Mouse (Mus musculus): Measurements from ENCODE around the gene Ccdc88a. TPM values are rescaled to one million over a fixed set of nuclear protein-coding genes. Genes with fewer than 3 reads are reported as not detected.

Ccdc88a gene
- 1 to 10 TPM; 2.2 to 2.3 TPM for total RNA-seq (2021)
- long read RNA-seq, experiment 1, partial matches to known transcripts = 0 of 2 reads
- long read RNA-seq, experiment 1, other reads (novel, unspliced or antisense) = 2 of 2 reads
- long read RNA-seq, experiment 2 = 0 reads

DNA sequence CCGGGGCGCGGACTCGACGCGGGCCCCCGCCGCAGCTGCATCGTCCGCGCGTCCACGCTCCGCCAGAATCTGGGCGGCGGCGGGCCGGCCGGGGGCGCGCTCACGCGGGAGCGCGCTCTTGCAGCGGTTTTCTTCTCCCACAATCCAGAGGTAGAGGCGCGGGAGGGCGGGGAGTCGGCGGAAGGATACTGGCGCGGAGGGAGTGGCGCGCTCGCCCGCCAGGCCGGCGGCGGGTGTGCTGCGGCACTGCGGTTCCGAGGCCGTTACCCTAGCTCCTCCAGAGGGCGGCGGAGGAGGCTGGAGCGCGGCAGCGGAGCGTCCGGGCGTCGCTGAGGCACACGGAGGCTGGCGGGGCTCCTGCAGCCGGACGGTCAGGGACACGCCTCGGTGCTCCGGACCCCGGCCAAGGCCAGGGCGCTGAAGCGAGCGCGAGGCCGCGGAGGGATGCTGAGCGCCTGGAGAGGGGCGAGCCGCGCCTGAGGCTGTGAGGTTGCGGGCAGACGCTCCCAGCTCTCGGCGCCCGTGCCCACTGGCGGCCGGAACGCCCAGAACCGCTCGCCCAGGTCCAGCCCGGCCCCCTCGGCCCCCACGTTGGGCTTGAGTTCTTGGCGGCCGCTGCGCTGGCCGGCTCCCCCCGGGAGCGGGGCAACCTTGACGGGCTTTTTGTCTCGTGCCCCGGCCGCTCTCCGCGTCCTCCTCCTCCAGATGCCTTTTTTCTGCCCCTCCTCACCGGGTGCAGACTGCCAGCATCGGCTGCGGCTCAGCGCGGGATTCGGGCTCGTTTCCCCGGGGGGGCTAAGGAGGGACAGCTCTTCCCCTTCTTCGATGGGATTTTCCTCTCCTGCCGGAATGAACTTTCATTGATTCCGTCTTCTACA lies at the start of gene Ccdc88a:
Gene Ccdc88a, plus strand, starts transcription at position 263 of the 878 bp plus-strand sequence.
- peak; percentile 93 for DNase-seq (ENCODE audit: low spot score)

DNA sequence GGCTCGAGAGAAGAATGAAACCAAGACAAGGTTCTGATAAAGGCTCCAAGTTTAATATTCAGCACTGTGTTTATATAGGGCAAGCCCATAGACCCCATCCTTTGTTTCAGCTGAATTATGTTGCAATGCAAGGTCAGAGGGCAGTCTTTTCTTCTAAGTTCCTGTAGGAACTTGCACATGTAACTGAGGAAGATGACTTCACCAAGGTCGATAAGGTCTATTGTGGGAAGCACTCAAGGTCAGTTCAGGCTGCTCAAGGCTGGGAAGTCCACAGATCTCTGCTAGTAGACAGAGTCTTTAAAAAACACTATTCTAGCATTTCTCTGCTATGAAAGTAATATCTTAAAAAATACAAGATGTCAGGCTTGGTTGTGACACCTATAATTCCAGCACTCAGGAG lies 38.0 kb upstream of the Ccdc88a start:
- no peak for DNase-seq (ENCODE audit: low spot score)

DNA sequence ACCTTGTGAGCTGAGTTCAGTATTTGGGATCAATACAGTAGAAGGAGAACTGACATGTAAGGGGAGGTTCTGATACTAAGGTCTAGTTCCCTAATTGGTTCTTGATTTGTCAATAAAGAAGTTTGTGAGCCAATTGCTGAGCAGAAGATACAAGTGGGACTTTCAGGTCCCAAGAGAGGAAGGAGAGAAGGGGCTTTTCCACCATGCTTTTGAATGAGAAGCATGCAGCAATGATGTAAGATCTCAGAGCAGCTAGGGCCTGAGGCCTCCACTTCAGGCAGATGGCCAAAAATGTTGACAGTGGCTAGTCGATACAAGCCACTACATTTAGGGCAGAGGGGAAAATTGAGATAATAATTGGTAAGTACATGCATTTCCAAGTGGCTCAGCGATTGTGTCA lies 32.2 kb upstream of the Ccdc88a start:
- DNase-seq (ENCODE audit: low spot score) = no peak

DNA sequence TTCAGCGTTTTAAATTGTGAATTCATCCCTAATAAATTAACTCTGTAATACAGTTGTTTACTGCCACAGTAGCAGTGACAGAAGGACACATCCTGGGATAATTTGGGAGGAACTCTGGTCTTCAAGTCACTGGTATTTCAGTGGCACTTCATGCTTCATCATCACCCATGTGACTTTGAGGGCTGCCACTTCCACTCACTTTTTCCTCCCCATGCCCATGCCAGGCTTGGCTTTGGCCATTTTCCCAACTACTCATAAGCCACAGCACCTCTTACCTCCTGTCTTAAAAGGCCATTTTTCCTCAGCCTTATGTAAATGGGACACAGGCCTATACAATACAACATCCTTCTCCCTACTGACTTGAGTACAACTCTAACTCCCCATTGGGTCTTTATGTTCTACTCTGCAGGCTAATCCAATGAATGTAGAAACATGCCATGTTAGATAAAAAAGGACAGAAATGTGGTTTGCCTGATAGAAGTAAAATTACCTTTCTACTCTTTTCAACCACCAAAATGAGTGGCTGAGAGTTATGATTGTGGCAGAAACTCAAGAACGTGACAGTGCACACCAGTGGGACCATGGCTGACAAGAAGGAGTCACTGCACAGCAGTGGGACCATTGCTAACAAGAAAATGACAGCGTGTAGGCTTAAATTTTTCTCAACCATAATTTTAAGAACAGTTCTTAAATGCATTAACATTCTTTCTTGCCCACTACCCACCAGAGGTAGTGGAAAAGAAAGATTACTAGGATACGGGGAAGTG lies 28.4 kb upstream of the Ccdc88a start:
- no peak for DNase-seq (ENCODE audit: low spot score)

DNA sequence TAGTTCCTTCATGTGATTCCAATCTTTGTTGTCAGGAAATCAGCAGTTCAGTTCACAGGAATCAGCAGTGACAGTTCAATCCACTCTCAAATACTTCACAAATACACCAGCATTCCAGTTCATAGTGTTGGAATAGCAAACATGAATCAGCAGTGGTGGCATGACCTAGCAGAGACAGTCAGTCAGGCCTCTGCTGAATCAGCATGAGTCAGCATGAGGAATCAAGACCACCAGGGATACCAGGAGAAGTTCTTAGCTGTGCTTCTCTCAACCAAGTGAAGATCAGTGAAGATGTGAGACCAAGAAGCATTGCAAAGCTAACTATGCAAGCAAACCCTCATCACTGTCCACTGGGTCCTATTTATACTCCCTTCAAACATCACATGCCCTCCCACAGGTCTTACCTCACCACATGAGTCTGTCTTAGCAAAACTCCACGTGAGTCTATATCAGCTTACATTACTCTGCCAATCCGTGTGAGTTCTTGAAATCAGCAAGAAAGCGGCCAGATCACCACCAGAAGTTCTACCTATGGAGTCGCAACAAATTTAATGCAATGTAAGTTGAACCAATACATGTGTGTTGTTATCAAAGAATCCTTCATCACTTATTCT lies 27.7 kb upstream of the Ccdc88a start:
- no peak for DNase-seq (ENCODE audit: low spot score)

DNA sequence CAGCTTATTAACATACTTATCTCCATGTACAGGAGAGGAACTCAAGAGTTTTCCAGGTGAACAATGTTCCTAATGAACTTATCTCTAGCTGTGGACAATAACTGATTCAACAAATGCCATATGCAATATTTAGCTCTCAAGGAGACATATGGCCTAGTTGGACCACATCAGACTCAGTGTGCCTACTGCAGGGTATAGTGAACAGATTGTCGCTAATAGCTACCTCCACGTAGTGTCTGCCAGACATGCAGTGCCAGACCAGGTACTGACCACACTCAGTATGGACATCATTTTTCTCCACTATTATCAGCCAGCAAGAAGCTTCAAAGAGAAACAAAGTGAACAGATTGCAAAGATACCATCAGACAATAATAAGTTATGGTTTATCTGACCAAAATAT lies 22.6 kb upstream of the Ccdc88a start:
- DNase-seq (ENCODE audit: low spot score) = no peak

DNA sequence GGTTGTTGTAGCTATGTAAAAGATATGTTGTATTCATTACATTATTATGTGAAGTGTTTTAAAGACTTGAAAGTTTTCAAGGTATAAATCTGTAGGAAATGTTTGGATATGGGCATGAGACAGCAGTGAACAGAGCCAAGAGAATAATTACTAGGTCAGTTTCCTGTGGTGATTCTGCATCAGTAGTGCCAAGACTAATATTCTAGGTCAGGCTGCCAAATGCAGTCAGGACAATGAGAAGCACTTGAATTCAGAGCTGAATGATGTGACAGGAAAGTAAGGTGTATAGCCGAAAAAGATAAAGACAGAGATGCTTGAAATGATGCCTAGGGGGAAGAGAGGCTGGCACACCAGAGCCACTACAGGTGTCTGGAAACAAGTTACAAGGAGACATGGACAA lies 21.2 kb upstream of the Ccdc88a start:
- no peak for DNase-seq (ENCODE audit: low spot score)

DNA sequence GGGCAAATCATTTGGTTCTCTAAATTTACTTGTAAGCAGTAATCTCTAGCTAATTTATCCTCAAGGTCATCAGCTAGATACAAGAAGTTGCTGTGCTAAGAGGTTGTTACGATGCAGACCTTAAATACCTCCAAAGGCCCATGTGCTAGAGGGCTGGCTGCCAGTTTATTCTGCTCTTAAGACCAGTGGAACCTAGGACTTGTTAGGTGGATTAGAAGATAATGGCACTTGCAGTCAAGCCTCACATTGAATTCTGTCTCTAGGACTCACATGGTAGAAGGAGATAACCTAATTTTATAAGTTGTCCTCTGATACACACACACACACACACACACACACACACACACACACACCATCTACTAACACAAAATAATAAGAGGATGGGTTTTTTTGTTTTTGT lies 5.3 kb upstream of the Ccdc88a start:
- DNase-seq (ENCODE audit: low spot score) = no peak

DNA sequence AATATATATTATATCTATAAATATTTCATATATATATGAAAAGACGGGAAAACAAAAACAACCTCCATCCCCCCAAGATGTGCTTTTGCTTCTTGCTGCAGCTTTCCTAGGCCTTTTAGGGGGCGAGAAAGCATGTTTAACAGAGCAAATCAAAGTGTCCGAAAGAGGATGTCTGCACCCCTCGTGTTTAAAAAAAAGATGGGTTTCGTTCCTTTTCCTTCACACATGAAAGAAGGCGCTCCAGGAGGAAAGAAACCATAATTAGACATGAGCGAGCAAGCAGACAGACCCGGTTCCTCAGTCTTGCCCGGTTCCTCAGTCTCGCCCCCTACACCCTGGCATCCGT lies 435 bp upstream of the Ccdc88a start:
- DNase-seq (ENCODE audit: low spot score) = no peak

DNA sequence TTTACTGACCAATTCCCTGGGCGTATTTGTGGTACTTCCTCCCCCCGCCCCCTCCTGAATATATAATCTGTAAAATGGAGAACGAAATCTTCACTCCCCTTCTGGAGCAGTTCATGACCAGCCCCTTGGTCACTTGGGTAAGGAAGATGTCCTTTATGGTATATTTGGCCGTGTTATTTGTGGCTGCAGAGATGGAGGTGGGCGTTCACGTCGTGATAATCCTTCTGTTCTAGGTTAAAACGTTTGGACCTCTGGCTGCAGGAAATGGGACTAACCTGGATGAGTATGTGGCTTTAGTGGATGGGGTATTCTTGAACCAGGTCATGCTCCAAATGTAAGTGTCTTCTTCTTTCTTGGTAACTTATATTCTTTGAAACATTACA lies 807 bp downstream of the Ccdc88a start:
- DNase-seq (ENCODE audit: low spot score) = peak; percentile 1

DNA sequence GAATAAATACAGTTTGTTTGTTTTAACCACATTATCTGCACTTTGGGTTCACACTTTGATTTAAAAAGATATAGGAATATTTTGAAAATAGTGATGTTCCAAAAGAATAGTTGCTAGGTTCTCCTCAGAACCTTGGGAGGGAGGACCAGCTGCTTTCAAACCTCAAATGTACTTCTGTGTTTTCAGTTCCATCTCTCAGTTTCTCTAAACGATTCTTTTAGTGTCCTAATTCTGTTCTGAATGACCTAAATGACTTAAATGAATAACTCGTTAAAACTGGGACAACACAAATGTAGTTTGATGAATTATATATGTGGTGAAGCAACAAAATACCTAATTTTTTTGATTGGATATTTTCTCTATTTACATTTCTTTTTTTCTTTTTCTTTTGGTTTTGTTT lies 3.2 kb downstream of the Ccdc88a start:
- no peak for DNase-seq (ENCODE audit: low spot score)

DNA sequence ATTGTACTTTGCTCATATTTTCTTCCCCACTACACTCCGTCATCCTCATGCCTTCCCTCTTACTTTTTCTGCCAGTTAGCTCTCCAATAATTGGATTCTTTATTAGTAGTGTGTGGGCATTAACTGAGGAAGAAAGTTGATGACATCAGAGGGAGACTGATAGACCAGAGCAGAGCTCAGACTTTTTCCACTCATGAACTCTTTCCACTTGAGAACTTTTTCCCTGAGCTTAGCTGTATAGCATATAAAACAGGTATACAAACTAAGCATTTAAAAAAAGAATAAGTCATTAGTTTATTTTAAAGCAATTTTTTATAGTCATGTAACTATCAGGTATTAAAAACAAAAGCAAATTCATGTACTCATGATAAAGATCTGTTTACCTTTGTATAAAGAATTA lies 5.3 kb downstream of the Ccdc88a start:
- DNase-seq (ENCODE audit: low spot score) = no peak

DNA sequence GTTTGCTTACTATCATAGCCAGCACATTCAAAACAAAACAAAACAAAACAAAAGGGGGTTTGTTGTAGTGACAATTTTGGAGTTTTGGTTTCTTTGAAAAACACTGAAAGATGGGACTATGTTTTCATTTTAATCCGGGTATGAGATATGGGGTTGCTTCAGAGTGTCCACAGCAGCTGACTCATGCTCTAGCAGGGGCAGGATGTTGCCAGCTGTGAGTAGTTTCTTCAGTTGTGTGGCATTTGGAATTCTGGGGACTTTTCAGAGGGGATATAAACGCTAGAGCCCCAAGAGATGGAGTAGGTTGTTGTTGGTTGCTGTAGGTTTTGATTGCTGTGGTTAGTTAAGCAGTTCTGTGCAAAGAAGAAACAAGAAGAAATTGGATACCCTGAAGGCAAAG lies 10.0 kb downstream of the Ccdc88a start:
- no peak for DNase-seq (ENCODE audit: low spot score)

DNA sequence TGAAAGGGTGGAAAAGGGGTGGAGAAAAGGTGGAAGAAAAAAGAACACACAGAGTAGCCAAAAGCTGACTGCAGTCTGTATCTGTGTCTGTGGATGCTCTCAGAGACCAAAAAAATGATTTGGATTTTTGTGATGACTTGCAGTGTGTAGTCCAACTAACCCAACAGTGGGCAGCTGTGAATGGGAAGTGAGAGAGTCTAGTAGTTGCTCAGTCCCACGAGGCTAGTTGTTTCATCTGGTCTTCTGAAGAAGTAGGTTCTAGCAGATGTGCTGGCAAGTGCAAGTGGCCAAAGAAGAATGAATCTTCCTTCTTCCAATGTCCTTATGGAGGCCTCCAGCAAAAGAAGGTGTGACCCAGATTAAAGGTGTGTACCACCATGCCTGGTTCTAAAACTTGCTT lies 10.5 kb downstream of the Ccdc88a start:
- DNase-seq (ENCODE audit: low spot score) = no peak

DNA sequence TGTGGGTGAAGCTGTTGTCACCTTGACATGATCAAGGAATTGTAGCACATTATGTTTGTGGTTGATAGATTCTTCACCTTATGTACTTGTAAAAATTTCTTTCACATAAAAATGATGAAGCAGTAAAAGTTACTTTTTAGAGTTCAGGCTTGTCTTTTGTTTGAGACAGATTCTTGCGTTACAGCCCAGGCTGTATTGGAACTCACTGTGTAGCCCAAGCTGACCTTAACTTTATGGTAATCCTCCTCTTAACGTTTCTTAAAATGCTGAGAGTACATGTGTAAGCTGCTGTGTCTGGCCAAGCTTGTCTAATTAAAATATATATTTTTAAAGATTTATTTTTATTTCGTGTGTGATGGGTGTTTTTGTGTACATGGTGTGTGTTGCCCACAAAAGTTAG lies 11.2 kb downstream of the Ccdc88a start:
- DNase-seq (ENCODE audit: low spot score) = no peak

DNA sequence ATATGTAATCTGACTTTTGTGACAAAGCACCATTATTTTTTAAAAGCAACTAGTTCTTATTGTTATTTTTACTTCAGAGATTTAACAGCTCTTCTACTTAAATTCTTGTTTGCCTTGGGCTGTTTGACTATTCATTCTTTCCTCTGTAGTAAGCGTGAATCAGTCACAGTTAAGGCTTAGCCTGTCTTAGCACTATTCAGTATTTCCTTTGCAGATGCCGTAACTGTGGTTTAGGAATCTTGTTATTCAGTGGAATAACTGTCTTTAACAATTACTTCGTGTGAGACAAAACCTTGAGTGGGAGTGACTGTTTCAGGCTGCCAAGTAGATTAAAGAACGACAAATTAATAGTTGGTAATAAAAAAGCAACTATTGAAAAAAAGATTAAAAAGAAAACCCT lies 16.5 kb downstream of the Ccdc88a start:
- DNase-seq (ENCODE audit: low spot score) = no peak

DNA sequence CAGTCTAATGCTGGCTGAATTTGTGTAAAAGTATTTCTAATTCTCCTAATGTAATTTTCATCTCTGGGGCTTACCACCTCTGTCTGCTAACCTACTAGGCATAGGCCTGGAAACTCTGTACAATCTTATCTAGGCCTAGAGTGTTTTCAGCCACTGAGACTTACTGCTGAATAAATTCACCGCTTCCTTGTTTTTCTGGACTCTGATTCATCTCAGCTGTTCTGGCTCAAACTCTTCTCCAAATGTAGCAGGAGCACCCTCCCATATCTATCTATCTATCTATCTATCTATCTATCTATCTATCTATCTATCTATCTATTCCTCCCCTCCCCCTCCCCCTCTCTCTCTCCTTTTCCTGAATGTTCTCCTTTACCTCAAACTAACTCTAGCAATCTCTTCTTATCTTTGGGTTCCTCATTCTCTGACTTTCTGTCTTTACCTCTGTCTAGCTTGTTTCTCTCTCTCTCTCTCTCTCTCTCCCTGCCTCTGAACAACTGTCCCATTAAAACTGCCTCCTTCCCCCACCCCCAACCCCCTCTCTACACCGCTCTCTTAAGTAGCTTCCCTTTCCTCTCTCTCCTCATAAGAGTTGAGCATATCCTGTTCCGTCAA lies 21.8 kb downstream of the Ccdc88a start:
- no peak for DNase-seq (ENCODE audit: low spot score)

DNA sequence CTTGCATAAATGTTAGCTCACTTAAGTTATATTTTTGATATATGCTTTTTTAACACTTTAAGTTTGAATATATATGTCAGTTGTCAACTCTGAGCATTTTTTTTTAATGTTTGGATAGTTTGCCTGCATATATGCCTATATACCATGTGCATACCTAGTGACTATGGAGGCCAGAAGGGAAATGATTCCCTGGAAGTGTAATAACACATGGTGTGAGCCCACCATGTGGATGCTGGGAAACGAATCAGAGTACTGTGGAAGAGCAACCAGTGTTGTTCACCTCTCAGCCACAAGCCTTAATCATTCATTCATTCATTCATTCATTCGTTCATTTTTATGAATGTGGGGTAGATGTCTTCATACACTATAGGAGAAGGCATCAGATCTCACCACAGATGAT lies 26.9 kb downstream of the Ccdc88a start:
- no peak for DNase-seq (ENCODE audit: low spot score)

DNA sequence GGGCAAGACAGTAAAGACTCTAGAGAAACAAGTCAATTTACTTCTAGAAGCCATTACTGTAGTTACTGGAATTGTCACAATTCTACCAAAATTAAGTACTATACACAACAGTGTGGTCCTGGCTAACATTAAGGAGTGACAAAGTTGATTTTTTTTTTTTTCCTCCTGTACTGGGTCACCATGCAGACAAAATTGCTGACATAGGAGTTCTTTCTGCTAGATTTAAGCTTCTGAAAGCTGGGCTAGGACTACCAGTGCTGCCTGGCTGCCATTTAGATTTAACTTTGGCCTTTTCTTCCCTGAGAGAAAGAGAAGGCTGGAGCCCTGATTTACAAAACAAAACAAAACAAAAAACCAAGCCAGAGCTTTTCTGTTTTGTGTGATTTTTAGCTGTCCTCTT lies 32.8 kb downstream of the Ccdc88a start:
- DNase-seq (ENCODE audit: low spot score) = no peak

DNA sequence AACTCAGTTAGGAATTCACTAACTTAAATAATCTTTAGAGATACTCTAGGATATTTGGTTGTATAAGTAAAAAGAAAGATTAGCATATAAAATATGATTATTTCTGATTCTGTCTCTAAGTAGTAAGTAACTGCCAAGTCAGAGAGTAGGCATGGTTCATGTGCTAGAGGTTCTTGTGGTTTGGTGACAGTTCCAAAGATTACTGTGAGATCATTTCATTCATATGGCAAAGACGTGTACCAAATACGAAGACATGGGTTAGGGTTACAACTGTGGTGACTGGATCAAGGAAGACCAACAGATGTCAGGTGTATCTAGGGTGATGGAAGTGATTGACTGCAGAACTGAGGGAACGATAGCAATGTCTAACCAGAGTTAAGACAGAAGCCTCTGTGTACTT lies 50.0 kb downstream of the Ccdc88a start:
- DNase-seq (ENCODE audit: low spot score) = no peak

DNA sequence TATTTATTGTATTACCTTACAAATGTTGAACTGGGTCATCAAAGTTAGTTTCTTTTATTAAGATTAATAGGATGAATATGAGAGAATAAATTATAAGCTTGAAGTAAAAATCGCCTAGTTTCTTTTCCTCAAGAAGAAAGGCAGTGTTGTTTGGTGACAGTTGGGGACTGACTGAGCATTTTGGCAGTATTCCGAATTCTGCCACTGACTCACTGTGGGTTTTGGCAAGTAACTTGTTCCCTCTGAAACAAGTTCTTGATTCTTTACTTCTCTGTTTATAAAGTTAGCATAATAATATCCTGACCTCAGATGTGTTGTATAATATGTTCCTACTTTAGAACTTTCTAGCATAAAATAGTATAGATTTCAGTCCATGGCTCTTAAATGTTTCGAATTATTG lies 55.3 kb downstream of the Ccdc88a start:
- peak; percentile 12 for DNase-seq (ENCODE audit: low spot score)

DNA sequence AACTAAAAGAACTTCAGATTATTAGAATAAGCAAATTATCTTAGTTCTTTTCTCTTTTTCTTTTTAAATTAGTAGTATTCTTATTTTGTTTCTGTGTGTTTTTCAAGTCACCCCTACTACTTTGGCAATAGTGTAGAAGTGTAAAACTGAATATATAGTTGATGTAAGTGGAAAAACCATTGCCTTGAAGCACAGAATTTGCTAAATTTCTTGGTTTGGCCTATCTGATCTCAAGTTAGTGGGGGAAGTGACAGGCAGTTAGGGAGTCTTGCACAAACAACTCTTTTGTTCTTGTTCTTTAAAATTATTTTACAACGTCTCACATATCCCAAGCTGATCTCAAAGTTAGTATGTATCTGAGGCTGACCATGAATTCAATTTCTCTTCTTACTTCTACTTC lies 57.6 kb downstream of the Ccdc88a start:
- DNase-seq (ENCODE audit: low spot score) = no peak
